Mouse (Mus musculus) myocyte (in vitro differentiated cells): ENCODE measurements around the gene Pth1r.

Experiments
- E2F4 ChIP-seq: IDR thresholded peaks from one replicate; pipeline ENCODE4 v1.6.1; 2011; ENCODE audit warnings: mild to moderate bottlenecking, control low read depth, moderate library complexity; ENCODE audit not compliant: insufficient read depth
- MAX ChIP-seq: IDR thresholded peaks from one replicate; pipeline ENCODE4 v1.6.1; 2011; ENCODE audit warnings: low read depth, mild to moderate bottlenecking, control low read depth
- POLR2A ChIP-seq: IDR thresholded peaks from one replicate; pipeline ENCODE4 v1.6.1; 2011; ENCODE audit warnings: low read depth, mild to moderate bottlenecking, control low read depth, moderate library complexity; ENCODE audit not compliant: insufficient read length
- POLR2AphosphoS2 ChIP-seq: IDR thresholded peaks from one replicate; pipeline ENCODE4 v1.6.1; 2011; ENCODE audit warnings: low read depth, control low read depth; ENCODE audit not compliant: insufficient read length

DNA sequence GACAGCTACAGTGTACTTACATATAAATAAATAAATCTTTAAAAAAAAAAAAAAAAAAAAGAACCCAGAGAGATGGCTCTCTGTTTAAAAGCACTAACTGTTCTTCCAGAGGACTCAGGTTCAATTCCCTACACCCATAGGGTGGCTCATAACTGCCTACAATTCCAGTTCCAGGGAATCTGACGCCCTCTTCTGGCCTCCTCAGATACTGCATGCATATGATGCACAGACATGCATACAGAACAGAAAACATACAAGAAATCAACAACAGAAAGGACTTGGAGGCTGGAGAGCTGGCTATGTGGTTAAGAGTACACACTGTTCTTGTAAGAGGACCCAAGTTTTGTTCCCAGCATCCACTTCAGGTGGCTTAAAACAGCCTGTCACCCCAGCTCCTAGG lies 8.9 kb downstream of the Pth1r start:
- TF ChIP-seq POLR2A: no peak
- TF ChIP-seq POLR2AphosphoS2: no peak
- no peak for TF ChIP-seq E2F4
- no peak for TF ChIP-seq MAX
